Mouse (Mus musculus): ENCODE measurements around the gene Lck.
"Not testable (repeated sequence)": the region's sequence is repeated elsewhere in the genome, so short reads cannot be mapped to it uniquely, and the experiment has no call there.

DNA sequence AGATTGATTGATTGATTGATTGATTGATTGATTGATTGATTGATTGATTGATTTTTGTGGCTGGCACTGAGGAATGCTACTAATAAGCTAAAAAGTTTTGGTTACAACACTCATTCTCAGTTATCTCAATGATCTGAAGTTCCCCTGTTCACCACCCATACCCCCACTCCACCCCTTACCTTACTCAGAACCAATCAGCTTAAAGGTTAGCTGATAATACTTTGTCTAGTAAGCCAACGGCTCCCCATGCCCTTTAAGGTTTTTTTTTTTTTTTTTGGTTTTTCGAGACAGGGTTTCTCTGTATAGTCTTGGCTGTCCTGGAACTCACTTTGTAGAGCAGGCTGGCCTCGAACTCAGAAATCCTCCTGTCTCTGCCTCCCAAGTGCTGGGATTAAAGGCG is 25.8 kb downstream of the Lck start:
- TF ChIP-seq POLR2A (IDR thresholded peaks at IDR 0.05; ENCODE audit: insufficient read length, low read depth); POLR2AphosphoS2 (IDR thresholded peaks at IDR 0.05; ENCODE audit: insufficient read length, low read depth); E2F4 (IDR thresholded peaks at IDR 0.05; ENCODE audit: insufficient read depth); CEBPB (IDR thresholded peaks at IDR 0.05; ENCODE audit: insufficient read depth, poor library complexity, severe bottlenecking); USF1 (IDR thresholded peaks at IDR 0.05; ENCODE audit: low read depth); MAX (IDR thresholded peaks at IDR 0.05; ENCODE audit: low read depth); SRF (IDR thresholded peaks at IDR 0.05; ENCODE audit: control insufficient read depth, insufficient read length, low read depth); REST (IDR thresholded peaks at IDR 0.05; ENCODE audit: insufficient read depth, insufficient read length); MYOG (IDR thresholded peaks at IDR 0.05; ENCODE audit: control insufficient read depth in 1 of 3, insufficient read depth in 1 of 3, insufficient read length in 2 of 3, low read depth in 2 of 3); MYOD1 (IDR thresholded peaks at IDR 0.05; ENCODE audit: control insufficient read depth in 1 of 3, insufficient read length in 2 of 3, low read depth in 2 of 3); TCF12 (IDR thresholded peaks at IDR 0.05; ENCODE audit: insufficient read depth, poor library complexity, severe bottlenecking): not testable (repeated sequence)

All from myocyte (in vitro differentiated cells).